Mouse (Mus musculus) adrenal gland, postnatal 0 days (tissue): ENCODE results near the gene Mrpl36. TPM values are rescaled to one million over a fixed set of nuclear protein-coding genes. Genes with fewer than 3 reads are reported as not detected.

Experiments used
- polyA plus RNA-seq: library from polyadenylated mRNA; unstranded; fragments of >200 nt; fragmentation: Nextera tagmentation; extraction: Ambion mirVana; gene quantifications from 2 replicates; pipeline ENCODE4 v1.2.1, GENCODE M21; 2015

The Mrpl36 gene
- 100 and 127 TPM in 2 replicates for polyA plus RNA-seq

GRCm38 (mm10) chr13:73327827-73328698, at the start of gene Mrpl36, which contains the start of gene Ndufs6:
Mrpl36 (plus strand) TSS chr13:73328513.
Ndufs6 (minus strand) TSS chr13:73328542.

Other genes starting within 250 kb of the Mrpl36 start
- 0.05 and 0.06 TPM in 2 replicates for gene Irx4, start 68.0 kb upstream of the Mrpl36 start, polyA plus RNA-seq
- 410 and 424 TPM in 2 replicates for gene Ndufs6, start within 50 bp of the Mrpl36 start, polyA plus RNA-seq
- 22.3 and 22.9 TPM in 2 replicates for gene Lpcat1, start 138.7 kb downstream of the Mrpl36 start, polyA plus RNA-seq
- 0.12 TPM in 1 of 2 replicates, not detected in the other for gene Slc6a3, start 208.2 kb downstream of the Mrpl36 start, polyA plus RNA-seq